ENCODE assay signal across 8 mouse cellular contexts in the genomic region with DNA sequence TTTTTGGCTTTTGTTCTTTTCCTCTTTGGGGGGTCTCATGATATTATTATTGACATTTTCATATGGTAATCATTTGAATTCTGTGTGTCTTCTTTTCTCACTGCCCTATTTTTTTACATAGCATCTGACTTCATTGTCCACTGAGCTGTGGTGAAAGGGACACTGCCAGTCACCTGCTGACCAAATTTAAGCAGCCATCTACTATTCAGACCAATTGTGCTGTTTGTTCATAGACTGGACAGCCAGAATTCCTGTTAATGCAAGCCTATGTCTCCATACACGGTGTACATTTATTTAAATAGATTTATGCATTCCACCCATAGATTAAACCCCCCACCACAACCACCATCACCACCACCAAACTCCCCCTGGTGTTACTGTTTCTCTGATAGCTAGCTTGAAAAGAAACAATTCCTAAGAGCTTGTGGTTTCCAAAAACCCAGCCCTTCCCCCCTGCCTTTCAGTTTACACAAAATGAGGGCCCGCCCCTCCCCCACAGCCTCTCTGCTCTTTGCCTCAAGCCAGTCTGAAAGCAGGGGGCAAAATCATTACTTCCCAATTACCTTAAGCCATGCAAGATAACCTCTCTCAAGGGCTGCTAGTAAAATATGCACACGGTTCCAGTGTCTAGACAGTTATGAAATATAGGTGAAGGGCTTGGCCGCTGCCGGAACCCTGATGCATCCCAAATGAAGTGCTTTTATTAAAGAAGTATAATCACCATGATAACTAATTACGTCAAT.
DNase-seq lines count a peak whose midpoint lies in the region; ATAC-seq and TF ChIP-seq lines count a peak whose summit lies in the region.

No protein-coding gene starts in this region.

- no peak for TF ChIP-seq CTCF in gastrocnemius, adult 2 months (IDR thresholded peaks at IDR 0.05)
- no peak for TF ChIP-seq CTCF in brain, embryonic 14.5 days (IDR thresholded peaks at IDR 0.05; ENCODE audit: borderline replicate concordance, extremely low read depth, insufficient read depth, insufficient read length)

- no peak overlapping the region; the same call in 1 of the 2 replicates for H3K27ac ChIP-seq in gastrocnemius, adult 2 months
- peak overlapping the region; percentile 78 for H3K27ac ChIP-seq in forebrain, embryonic 11.5 days (ENCODE audit: low read depth, low read length)
- peak overlapping the region; percentile 84 for H3K27ac ChIP-seq in neural tube, embryonic 15.5 days (replicated peaks)

- no peak for TF ChIP-seq POLR2A in brain, embryonic 14.5 days (IDR thresholded peaks at IDR 0.05; ENCODE audit: borderline replicate concordance, extremely low read depth, insufficient read depth, insufficient read length, poor library complexity, severe bottlenecking)

- 9% methylated on average over 6 of the region's 6 CpGs for WGBS in forebrain, embryonic 11.5 days
- 12% methylated on average over 6 of the region's 6 CpGs for WGBS in neural tube, embryonic 15.5 days

- no peaks in the 10 kb centered on the region for H3K36me3 ChIP-seq in forebrain, embryonic 11.5 days (ENCODE audit: control insufficient read depth, insufficient read depth, low read length)
- H3K36me3 ChIP-seq in neural tube, embryonic 15.5 days, result no peaks in the 10 kb centered on the region

- no peak for DNase-seq in gastrocnemius, adult 2 months
- no peak for DNase-seq in gastrocnemius, postnatal 10 days
- DNase-seq in brain, embryonic 14.5 days (ENCODE audit: low read depth), result peak; percentile 86
- peak; percentile 81 for DNase-seq in forebrain, embryonic 11.5 days (ENCODE audit: low spot score)
- DNase-seq in kidney, postnatal 4 days, result peak; percentile 43 to 58
- DNase-seq in layer of hippocampus, adult 18-20 months (ENCODE audit: low spot score in 2 of 2), result no peak
- no peak for DNase-seq in adrenal gland, postnatal 25 days

- H3K9me3 ChIP-seq in forebrain, embryonic 11.5 days (ENCODE audit: control insufficient read depth, low read length), result no peaks in the 10 kb centered on the region
- H3K9me3 ChIP-seq in neural tube, embryonic 15.5 days (replicated peaks), result no peaks in the 10 kb centered on the region

- H3K4me1 ChIP-seq in forebrain, embryonic 11.5 days (replicated peaks; ENCODE audit: control insufficient read depth, insufficient read depth, low read length), result peaks cover 8% of the 10 kb centered on the region
- H3K4me1 ChIP-seq in neural tube, embryonic 15.5 days, result peaks cover 30% of the 10 kb centered on the region

- H3K27me3 ChIP-seq in forebrain, embryonic 11.5 days (ENCODE audit: control insufficient read depth, insufficient read depth, low read length), result no peaks in the 10 kb centered on the region
- H3K27me3 ChIP-seq in neural tube, embryonic 15.5 days (replicated peaks), result no peaks in the 10 kb centered on the region

- H3K9ac ChIP-seq in forebrain, embryonic 11.5 days (ENCODE audit: low read length), result peak overlapping the region; percentile 39; the same call in 1 of the 2 replicates
- H3K9ac ChIP-seq in neural tube, embryonic 15.5 days (replicated peaks), result peak overlapping the region; percentile 58

- H3K4me2 ChIP-seq in forebrain, embryonic 11.5 days (ENCODE audit: low read depth, low read length, severe bottlenecking), result peak overlapping the region; percentile 55; the same call in 1 of the 2 replicates
- H3K4me2 ChIP-seq in neural tube, embryonic 15.5 days, result peak overlapping the region; percentile 59

- intact Hi-C loops in gastrocnemius, adult 2 months (cut with DNase I), result no loop called here

- ATAC-seq in forebrain, embryonic 11.5 days (replicated peaks; ENCODE audit: low FRiP score), result peak; percentile 66
- peak; percentile 68 for ATAC-seq in neural tube, embryonic 15.5 days (ENCODE audit: low FRiP score)

- H3K4me3 ChIP-seq in gastrocnemius, adult 2 months, result peak overlapping the region; percentile 63; the same call in 1 of the 2 replicates
- H3K4me3 ChIP-seq in forebrain, embryonic 11.5 days (ENCODE audit: low read depth, low read length), result no peak overlapping the region; the same call in none of the 2 replicates
- peak overlapping the region; percentile 39 for H3K4me3 ChIP-seq in neural tube, embryonic 15.5 days (replicated peaks)

Comparison
In these comparisons a context has a peak if more than half of its experiments do, and no peak if none do; other contexts are left out.
1. DNase-seq: peak in brain, embryonic 14.5 days (single experiment), forebrain, embryonic 11.5 days (single experiment) and kidney, postnatal 4 days (2 of 2); none in gastrocnemius, adult 2 months (single experiment), gastrocnemius, postnatal 10 days (single experiment), layer of hippocampus, adult 18-20 months (0 of 2) and adrenal gland, postnatal 25 days (single experiment).